Comparison of ENCODE assay signal across 14 mouse cellular contexts in genomic region chr11:112107314-112107713, GRCm38 (mm10).
A peak's percentile ranks its signal among the peaks of the same experiment; 100 is the strongest.
DNase-seq lines count a peak whose midpoint lies in the region; ATAC-seq lines count a peak whose summit lies in the region.
"Had no signal": no experiment of that assay in that cellular context is flagged by ENCODE, and none has a peak within 500 bp of the region (broad histone marks: within the 10 kb centered on the region; RNA-seq: fewer than 3 reads in every experiment).

No protein-coding gene starts in this region.

- H3K27me3 ChIP-seq in intestine, embryonic 14.5 days (replicated peaks; ENCODE audit: control insufficient read depth, insufficient read depth, low read length), result 0 out of 2 replicates have a peak, but pooled peaks cover 2% of the 10 kb centered on the region
- H3K27me3 ChIP-seq in intestine, embryonic 16.5 days (replicated peaks; ENCODE audit: control insufficient read depth, insufficient read depth, low read length), result no peaks in the 10 kb centered on the region
- H3K27me3 ChIP-seq in lung, embryonic 16.5 days (ENCODE audit: control insufficient read depth, insufficient read depth, low read depth, low read length), result no peaks in the 10 kb centered on the region; the same call in 1 of the 2 replicates
- H3K27me3 ChIP-seq: liver, embryonic 13.5 days had no signal

- no peak overlapping the region for H3K4me2 ChIP-seq in intestine, embryonic 14.5 days (ENCODE audit: low read length)
- no peak overlapping the region for H3K4me2 ChIP-seq in intestine, embryonic 16.5 days (ENCODE audit: low read depth, low read length)
- H3K4me2 ChIP-seq in lung, embryonic 16.5 days (ENCODE audit: low read depth, low read length), result no peak overlapping the region
- H3K4me2 ChIP-seq: heart, embryonic 11.5 days; liver, embryonic 13.5 days had no signal

- H3K4me1 ChIP-seq in intestine, embryonic 14.5 days (replicated peaks; ENCODE audit: control insufficient read depth, insufficient read depth, low read length), result 0 out of 2 replicates have a peak, but pooled peaks cover 6% of the 10 kb centered on the region
- no peaks in the 10 kb centered on the region for H3K4me1 ChIP-seq in intestine, embryonic 16.5 days (ENCODE audit: control insufficient read depth, insufficient read depth, low read length)
- 0 out of 2 replicates have a peak, but pooled peaks cover 2% of the 10 kb centered on the region for H3K4me1 ChIP-seq in lung, embryonic 16.5 days (replicated peaks; ENCODE audit: control insufficient read depth, insufficient read depth, low read length)
- H3K4me1 ChIP-seq: liver, embryonic 13.5 days had no signal

- no peak overlapping the region for H3K27ac ChIP-seq in intestine, embryonic 14.5 days (ENCODE audit: low read depth)
- H3K27ac ChIP-seq in intestine, embryonic 16.5 days (ENCODE audit: low read length), result no peak overlapping the region
- H3K27ac ChIP-seq in lung, embryonic 16.5 days (ENCODE audit: low read length), result no peak overlapping the region
- H3K27ac ChIP-seq: liver, embryonic 13.5 days had no signal

- peak; percentile 55; the same call in 1 of the 2 replicates for ATAC-seq in intestine, embryonic 14.5 days (replicated peaks; ENCODE audit: low FRiP score, low TSS enrichment, low read depth)
- ATAC-seq in intestine, embryonic 16.5 days, result no peak
- ATAC-seq in lung, embryonic 16.5 days (ENCODE audit: low read depth), result peak; percentile 74; the same call in 1 of the 2 replicates
- no peak for ATAC-seq in cerebellum, adult (ENCODE audit: insufficient number of reproducible peaks, low FRiP score, low TSS enrichment)

- H3K4me3 ChIP-seq in intestine, embryonic 14.5 days (ENCODE audit: low read depth, low read length), result no peak overlapping the region
- H3K4me3 ChIP-seq in intestine, embryonic 16.5 days (ENCODE audit: low read length), result no peak overlapping the region
- no peak overlapping the region for H3K4me3 ChIP-seq in lung, embryonic 16.5 days (ENCODE audit: low read length)
- H3K4me3 ChIP-seq: liver, embryonic 13.5 days had no signal

- H3K36me3 ChIP-seq in intestine, embryonic 14.5 days (ENCODE audit: control insufficient read depth, insufficient read depth, low read length), result no peaks in the 10 kb centered on the region
- H3K36me3 ChIP-seq in intestine, embryonic 16.5 days (ENCODE audit: control insufficient read depth, insufficient read depth, low read length), result no peaks in the 10 kb centered on the region
- no peaks in the 10 kb centered on the region for H3K36me3 ChIP-seq in lung, embryonic 16.5 days (ENCODE audit: control insufficient read depth, insufficient read depth, low read length)
- H3K36me3 ChIP-seq: G1E; liver, embryonic 13.5 days had no signal

- 30% methylated on average over 7 of the region's 7 CpGs for WGBS in intestine, embryonic 14.5 days
- 46% methylated on average over 7 of the region's 7 CpGs for WGBS in intestine, embryonic 16.5 days
- 40% methylated on average over 7 of the region's 7 CpGs for WGBS in lung, embryonic 16.5 days

- H3K9me3 ChIP-seq in intestine, embryonic 14.5 days (ENCODE audit: control insufficient read depth, low read length), result no peaks in the 10 kb centered on the region
- H3K9me3 ChIP-seq in intestine, embryonic 16.5 days (ENCODE audit: control insufficient read depth, low read length), result no peaks in the 10 kb centered on the region
- H3K9me3 ChIP-seq in lung, embryonic 16.5 days (ENCODE audit: control insufficient read depth, low read length), result no peaks in the 10 kb centered on the region
- H3K9me3 ChIP-seq: liver, embryonic 13.5 days had no signal

- no peak overlapping the region for H3K9ac ChIP-seq in intestine, embryonic 14.5 days (ENCODE audit: low read length)
- no peak overlapping the region for H3K9ac ChIP-seq in intestine, embryonic 16.5 days (ENCODE audit: low read depth, low read length)
- H3K9ac ChIP-seq in lung, embryonic 16.5 days (ENCODE audit: low read length), result no peak overlapping the region
- H3K9ac ChIP-seq: liver, embryonic 13.5 days had no signal

- DNase-seq in intestine, embryonic 14.5 days (ENCODE audit: low spot score), result no peak
- no peak for DNase-seq in lung, postnatal 10 days
- peak; percentile 5 to 54 for DNase-seq in frontal cortex, postnatal 36 days (ENCODE audit: low spot score in 2 of 2)
- DNase-seq in right cerebral cortex, postnatal 10 days (ENCODE audit: low spot score in 2 of 2), result peak; percentile 31 to 57
- DNase-seq in cerebellum, postnatal 10 days, result no peak
- DNase-seq: cerebellum, adult 2 months; kidney, adult 2 months; liver, embryonic 13.5 days; thymus, postnatal 36 days had no signal

Comparison
In these comparisons a context has a peak if more than half of its experiments do, and no peak if none do; other contexts are left out.
1. ATAC-seq: peak in intestine, embryonic 14.5 days (single experiment) and lung, embryonic 16.5 days (single experiment); none in intestine, embryonic 16.5 days (single experiment) and cerebellum, adult (single experiment).
2. DNase-seq: peak in frontal cortex, postnatal 36 days (2 of 2) and right cerebral cortex, postnatal 10 days (2 of 2); none in intestine, embryonic 14.5 days (single experiment), lung, postnatal 10 days (single experiment) and cerebellum, postnatal 10 days (0 of 2).